Mouse (Mus musculus) liver, embryonic 18 days (tissue): ENCODE results near the gene Lrrn4cl. TPM values are rescaled to one million over a fixed set of nuclear protein-coding genes. Genes with fewer than 3 reads are reported as not detected.

ENCODE experiments used
- polyA plus RNA-seq: library from polyadenylated mRNA; depleted of rRNA; stranded (reverse); fragments of >200 nt; gene quantifications from 2 replicates; pipeline ENCODE4 v1.2.3, GENCODE M21; 2012; rRNA removed

Gene Lrrn4cl
- 0.22 and 0.23 TPM in 2 replicates for polyA plus RNA-seq

DNA sequence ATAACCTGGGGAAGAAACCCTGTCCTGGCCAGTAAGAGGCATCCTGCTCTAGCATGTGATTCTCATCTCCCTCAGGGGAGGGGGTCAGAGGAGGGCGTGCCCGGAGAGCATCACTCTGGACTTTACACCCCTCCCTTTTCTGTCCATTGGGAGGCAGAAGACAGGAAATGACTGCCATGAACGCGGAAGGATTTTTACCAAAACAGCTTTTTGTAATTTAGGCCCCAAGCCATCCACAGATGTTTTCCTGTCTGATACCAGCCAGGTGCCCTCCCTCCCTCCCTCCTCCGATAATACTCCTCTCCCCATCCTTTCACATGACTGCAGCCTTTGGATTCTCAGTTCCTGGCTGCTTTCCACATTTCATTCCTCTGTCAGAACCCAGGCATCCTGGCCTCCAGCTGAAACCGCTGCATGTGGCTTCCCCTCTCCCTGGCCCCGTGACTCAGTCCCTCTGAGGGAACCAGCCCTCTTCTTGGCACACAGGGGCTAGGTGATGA is at the start of gene Lrrn4cl:
Lrrn4cl (plus strand) TSS at position 367 of the 500 bp plus-strand sequence.

DNA sequence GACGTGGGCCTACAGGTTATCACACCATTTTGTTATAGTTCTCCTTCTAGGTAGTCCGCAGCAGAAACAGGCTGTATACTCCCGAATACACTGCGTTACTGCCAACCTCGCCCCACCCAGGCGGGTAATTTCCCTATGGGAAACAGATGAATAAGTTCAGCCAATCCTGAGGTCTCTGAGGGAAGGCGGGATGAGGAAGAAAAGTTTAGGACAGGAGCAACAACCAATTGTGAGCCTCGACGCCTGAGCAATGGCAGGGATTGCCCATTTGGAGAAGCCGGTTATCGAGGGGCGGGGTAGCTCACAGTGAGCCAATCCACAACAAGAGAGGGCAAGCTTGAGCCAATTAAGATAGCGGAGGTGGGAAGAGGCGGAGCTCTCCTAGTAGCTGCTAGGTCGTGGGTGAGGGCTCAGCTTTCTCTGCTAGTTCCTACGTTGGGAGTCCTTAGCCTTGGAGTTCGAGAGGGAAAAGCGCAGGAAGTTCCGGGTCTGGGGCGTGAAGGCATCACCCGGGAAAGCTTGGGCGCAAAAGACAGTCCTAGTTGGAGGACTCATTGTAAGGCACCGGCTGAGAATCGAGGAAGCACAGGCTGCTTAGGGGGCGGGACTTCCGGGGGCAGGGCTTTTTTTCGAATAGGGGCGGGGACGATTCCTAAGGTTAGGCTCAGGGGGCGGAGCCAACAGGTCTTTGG is 48.3 kb upstream of the Lrrn4cl start, which contains the start of gene Zbtb3:
Zbtb3 (plus strand) TSS at position 426 of the 692 bp plus-strand sequence.

DNA sequence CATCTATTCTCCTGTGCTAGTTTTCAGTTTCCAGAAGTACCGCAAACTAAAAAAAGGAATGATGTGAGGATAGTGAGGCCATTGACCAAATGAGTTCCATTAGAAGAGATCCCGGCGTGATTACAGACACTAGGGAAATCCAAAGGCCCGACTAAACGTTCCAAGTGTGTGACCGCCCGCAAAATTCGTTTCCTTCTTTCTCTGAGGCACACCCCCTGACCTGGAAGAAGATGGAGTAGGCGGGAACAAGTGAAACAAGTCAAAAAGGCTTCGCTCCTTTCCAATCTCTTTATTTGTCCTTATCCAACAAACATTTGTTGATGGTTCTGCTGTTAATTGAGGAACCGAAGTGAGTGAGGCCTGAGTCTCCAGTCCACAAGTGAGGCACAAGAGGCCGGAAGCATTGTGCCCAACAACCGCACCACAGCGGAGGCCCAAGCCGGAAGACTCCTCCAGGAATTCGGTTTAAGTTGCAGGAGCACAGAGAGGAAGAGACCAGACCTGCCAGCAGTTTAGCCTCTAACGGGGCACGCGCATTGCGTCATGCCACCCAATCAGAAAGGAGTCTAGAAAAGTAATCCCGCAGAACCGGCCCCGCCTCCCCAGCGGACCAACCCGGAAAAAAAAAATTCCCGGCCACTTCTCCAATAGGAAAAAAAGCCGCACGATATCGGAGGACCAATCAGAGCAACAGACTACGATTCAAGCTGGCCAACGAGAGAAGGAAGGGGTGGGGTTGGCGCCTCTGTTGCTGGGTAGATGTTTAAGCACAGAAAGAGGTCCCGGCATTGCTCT is 31.6 kb upstream of the Lrrn4cl start, which contains the start of gene Ttc9c:
Ttc9c (minus strand) TSS at position 533 of the 795 bp plus-strand sequence.

GRCm38 (mm10) chr19:8819596-8820423 is 30.8 kb upstream of the Lrrn4cl start, which contains the start of gene Hnrnpul2:
Hnrnpul2 (plus strand) TSS chr19:8820010.

DNA sequence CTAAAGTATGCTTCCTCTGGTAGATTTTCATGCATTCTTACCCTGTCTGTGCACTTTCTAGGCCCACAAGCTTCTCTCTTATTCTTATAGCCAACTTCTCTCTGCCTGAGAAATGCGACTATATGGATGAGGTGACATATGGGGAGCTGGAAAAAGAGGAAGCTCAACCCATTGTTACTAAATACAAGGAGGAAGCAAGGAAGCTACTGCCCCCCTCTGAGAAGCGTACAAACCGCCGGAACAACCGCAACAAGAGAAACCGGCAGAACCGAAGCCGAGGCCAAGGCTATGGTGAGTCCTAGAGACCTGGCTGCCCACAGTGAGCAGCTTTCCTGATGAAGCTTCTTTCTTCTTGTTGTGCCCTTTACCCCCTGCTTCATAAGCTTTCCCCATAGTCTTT is 20.9 kb upstream of the Lrrn4cl start, which contains the start of gene AC129217.1:
AC129217.1 (plus strand) TSS at position 114 of the 400 bp plus-strand sequence.

GRCm38 (mm10) chr19:8837251-8837791 is 13.2 kb upstream of the Lrrn4cl start, which contains the start of gene Bscl2:
Bscl2 (plus strand) TSS chr19:8837467.

GRCm38 (mm10) chr19:8839103-8839907 is 11.3 kb upstream of the Lrrn4cl start, which contains the start of gene Gng3:
Gng3 (minus strand) TSS chr19:8839194.

GRCm38 (mm10) chr19:8871267-8872186 is 21.0 kb downstream of the Lrrn4cl start, which contains the start of gene Ubxn1:
Ubxn1 (plus strand) TSS chr19:8871496.

DNA sequence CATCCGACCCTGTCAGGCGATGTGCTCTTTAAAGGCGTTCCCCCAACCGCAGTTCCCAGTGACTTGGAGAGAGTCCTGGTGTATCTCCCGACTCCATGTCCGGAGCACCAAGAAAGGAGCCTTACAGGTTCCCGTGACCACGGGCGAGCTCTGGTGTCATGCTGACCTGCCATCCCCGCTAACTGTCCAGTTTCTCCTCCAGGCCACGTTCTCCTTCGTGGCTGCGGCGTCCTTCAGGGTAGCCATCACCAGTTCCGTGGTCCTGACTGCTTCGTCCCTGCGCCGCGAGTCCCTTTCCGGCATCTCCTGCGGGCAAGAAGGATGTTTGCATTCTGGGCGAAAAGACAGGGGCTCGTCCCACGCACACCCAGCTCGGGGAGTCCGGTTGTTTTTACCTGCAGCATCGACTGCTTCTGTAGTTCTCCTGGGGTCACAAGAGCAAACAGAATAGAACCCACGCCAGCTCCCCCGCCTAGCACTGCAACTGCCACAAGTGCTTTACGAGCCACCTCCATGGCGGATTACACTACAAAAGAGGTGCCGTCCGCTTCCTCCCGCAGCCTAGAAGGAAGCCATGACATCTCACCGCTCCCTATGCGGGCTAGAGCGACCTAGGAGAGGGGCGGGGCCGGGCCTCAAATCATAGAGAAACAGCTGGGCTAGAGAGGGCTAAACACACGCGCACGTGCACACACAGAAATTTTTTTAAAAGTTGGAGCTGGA is 29.9 kb downstream of the Lrrn4cl start, which contains the start of gene Uqcc3:
Uqcc3 (minus strand) TSS at position 613 of the 723 bp plus-strand sequence.

DNA sequence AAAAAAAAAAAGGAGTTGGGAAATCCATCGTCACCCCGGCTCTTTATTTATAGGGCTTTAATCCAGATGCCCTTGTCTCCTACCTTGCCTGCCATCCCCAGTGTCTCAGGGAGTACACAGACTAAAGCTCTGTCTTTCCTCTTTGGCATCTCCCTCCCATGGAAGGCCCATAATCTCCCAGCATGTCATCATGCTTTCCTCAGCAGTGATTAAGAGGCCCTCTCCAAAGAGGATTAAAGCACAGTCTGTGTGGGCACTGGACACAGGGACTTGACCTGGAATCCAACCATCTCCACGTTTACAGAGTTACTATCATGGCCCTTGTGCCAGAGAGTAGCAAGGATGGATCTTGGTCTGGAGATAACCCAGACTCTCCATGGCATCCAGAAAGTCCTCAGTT is 33.0 kb downstream of the Lrrn4cl start, which contains the start of the genes Lbhd1 and Gm49403:
Lbhd1 (plus strand) TSS at position 117 of the 400 bp plus-strand sequence.
Gm49403 (plus strand) TSS at position 315 of the 400 bp plus-strand sequence.

DNA sequence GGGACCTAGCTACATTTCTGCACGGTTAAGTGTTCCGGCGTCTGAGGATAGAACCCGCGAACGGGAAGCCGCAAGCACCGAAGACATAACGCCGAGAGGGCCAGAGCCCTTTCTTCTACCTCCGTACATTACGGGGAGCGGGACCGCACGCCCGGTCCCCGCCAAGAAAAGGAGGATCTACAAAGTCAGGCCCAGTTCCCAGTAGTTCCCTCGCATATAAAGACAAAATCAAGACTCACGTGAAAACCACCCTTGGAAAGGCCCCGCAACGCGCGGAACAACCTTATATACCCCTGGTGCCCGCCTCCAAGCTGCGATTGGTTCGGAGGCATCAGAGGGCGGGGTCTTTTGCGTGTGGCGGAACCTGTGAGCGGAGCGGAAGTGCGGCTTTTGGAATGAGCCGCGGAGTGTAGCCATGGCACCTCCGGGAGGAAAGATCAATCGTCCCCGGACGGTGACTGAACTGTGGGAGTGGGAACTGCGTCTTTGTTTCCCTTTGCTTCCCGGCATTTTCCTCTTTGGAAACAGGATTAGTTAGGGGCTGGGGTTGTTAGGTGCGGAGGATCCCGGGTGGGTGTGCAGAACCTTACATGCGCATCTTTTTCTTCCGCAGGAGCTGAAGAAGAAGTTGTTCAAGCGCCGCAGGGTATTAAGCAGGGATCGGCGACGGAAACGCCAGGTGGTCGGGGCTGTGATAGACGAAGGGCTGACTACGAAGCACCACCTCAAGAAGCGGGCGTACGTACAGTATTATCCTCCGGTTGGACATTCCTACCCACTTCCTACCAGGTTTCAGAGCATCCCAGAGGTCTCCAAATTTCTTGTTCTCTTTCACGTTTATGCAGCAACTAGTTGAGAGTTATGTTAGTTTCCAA is 38.2 kb downstream of the Lrrn4cl start, which contains the start of the genes 1810009A15Rik and Gm49416:
1810009A15Rik (plus strand) TSS at position 343 of the 875 bp plus-strand sequence.
Gm49416 (plus strand) TSS at position 416 of the 875 bp plus-strand sequence.

DNA sequence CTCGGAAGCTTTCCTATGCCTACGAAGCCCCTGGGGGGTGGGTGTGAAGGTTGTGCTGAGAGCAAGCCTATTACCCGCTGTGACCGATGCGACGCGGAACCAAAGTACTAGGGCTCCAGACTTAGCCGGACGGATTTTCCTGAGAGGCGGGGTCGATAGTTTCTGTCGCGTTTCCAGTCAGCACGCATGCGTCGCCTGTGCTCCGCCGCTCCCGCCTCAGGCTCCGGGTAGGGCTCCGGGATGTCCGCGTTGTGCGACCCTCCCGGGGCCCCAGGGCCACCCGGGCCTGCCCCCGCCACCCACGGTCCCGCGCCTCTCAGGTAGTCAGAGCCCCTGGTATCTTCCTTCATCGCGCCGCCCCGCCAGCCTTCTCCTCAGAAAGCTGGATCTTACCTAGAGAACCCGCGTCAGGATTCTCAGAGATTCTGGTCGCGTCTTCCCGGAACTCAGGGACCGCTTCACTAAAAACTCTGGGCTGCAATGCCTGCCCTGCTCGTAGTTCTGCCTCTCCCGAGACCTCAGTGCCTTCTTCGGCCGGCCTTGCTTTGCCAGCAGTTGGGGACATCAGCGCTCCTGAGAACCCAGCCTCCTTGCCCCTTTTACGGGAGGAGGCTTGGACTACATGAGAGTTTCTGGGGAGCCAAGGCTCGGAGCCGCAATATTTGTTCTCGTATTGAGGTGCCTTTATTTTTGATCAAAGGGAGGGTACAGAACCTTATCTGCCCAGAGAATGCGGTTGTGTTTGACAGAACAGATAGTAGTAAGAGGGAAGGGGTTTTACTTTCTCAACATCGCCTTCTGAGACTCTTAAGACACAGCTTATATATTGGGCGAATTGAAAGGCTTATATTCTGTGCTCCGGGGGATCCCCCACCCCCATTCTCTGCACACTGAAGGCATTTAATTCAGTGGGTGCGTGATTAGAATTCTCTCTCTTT is 42.5 kb downstream of the Lrrn4cl start, which contains the start of gene Ints5:
Ints5 (plus strand) TSS at position 177 of the 938 bp plus-strand sequence.

DNA sequence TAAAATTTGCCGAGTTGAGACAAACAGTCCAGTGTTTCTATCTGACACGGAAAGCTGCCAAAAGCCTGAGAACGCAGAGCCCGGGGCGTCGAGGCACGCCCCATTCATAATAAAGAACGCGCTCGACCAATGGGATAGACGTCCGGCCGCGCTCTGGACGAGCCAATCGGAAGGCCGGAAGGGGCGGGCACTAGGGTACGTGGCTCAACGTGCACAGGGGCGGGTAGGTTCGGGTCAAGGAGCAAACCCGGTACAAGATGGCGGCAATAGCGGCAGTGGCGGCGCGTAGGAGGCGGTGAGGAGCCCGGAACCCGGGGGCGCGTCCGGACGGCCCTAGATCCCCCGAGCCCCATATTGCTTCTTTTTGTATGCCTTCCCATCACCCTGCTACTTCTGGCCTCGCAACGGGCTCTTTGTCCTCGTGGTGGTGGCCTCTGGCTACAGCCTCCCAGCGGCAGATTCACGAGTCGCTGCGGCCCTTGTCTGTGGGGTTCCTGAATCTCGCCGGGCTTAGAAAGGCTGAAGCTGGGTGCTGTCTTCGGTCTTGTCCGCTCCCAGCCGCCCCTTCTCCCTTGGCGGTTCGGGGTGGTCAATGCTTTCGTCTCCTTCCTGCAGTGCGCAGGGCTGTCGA is 47.4 kb downstream of the Lrrn4cl start, which contains the start of gene Ganab:
Ganab (plus strand) TSS at position 207 of the 631 bp plus-strand sequence.

